Mouse (Mus musculus): ENCODE data around the gene Cpt1c. TPM values are rescaled to one million over a fixed set of nuclear protein-coding genes. Genes with fewer than 3 reads are reported as not detected.

Cpt1c gene
- total and polyA plus RNA-seq, 3 experiments, result 4.5 to 12.7 (median 10.2) TPM

DNA sequence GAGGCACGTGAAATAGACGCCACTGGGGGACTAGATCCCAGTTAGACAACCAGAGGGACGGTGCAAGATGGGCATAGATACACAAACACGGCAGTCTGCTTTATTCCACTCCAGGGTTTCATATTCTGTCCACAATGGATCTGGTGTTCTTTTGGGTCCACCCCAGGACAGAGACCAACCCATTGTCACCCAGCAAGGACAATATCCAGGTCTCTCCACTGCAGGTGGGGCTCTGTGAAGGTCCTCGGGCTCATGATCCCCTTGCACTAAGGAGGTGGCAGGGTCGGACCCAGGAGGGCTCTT is 417 bp upstream of the Cpt1c start:
- H3K4me3 ChIP-seq (replicated peaks in 1 of 3; ENCODE audit: low read depth in 2 of 3, low read length in 2 of 3, poor library complexity in 1 of 3), result no peak overlapping the region
- H3K9ac ChIP-seq (ENCODE audit: insufficient read depth, low read depth), result no peak overlapping the region
- no peak for TF ChIP-seq RAD21 (IDR thresholded peaks at IDR 0.05; ENCODE audit: low read depth, low read length)
- TF ChIP-seq UBTF (IDR thresholded peaks at IDR 0.05; ENCODE audit: low read depth, low read length), result no peak
- no peak for TF ChIP-seq IRF4 (IDR thresholded peaks at IDR 0.05; ENCODE audit: low read depth, low read length)
- no peak for TF ChIP-seq TBP (conservative IDR thresholded peaks at IDR 0.05; ENCODE audit: low read depth, low read length)
- TF ChIP-seq NELFE (IDR thresholded peaks at IDR 0.05; ENCODE audit: low read depth, low read length), result no peak
- no peak for TF ChIP-seq USF2 (conservative IDR thresholded peaks at IDR 0.05; ENCODE audit: low read depth, low read length)
- TF ChIP-seq SIN3A (IDR thresholded peaks at IDR 0.05; ENCODE audit: low read length), result no peak
- no peak for TF ChIP-seq JUN (IDR thresholded peaks at IDR 0.05; ENCODE audit: insufficient read depth, low read depth, low read length)
- no peak for TF ChIP-seq USF1 (IDR thresholded peaks at IDR 0.05; ENCODE audit: low read depth, low read length)
- no peak for TF ChIP-seq MYC (IDR thresholded peaks at IDR 0.05; ENCODE audit: low read depth, low read length)
- no peak for TF ChIP-seq MAFK (IDR thresholded peaks at IDR 0.05; ENCODE audit: insufficient replicate concordance, low read length)
- TF ChIP-seq POLR2AphosphoS2 (IDR thresholded peaks at IDR 0.05; ENCODE audit: low read depth, low read length), result no peak
- no peak for TF ChIP-seq E2F4 (IDR thresholded peaks at IDR 0.05; ENCODE audit: insufficient replicate concordance, low read depth, low read length)
- H3K27ac ChIP-seq (ENCODE audit: insufficient read depth, low read depth), result no peak overlapping the region
- no peaks in the 10 kb centered on the region for H3K9me3 ChIP-seq (replicated peaks; ENCODE audit: low read length)
- H3K36me3 ChIP-seq (replicated peaks in 1 of 2; ENCODE audit: control insufficient read depth in 1 of 2, insufficient read depth in 1 of 2, low read length in 1 of 2), result peaks cover 36 to 60% of the 10 kb centered on the region in 2 experiments
- dilution Hi-C loops (cut with MboI; ENCODE audit: extremely low pct_ligation_motif_present, extremely low pct_unique_long_range_greater_than_20kb, low sequenced_read_pairs) (no loop called here), in situ Hi-C loops (cut with MboI; ENCODE audit: low pct_ligation_motif_present, low pct_unique_long_range_greater_than_20kb, low sequenced_read_pairs) (no loop called here)
- H3K27me3 ChIP-seq (replicated peaks), result no peaks in the 10 kb centered on the region
- no peak overlapping the region for H3K4me2 ChIP-seq (ENCODE audit: insufficient read depth, low read depth, poor library complexity, severe bottlenecking)
- no peaks in the 10 kb centered on the region for H3K79me2 ChIP-seq (replicated peaks; ENCODE audit: control insufficient read depth, extremely low read depth, insufficient read depth, poor library complexity, severe bottlenecking)
- DNase-seq (ENCODE audit: extremely low read depth), result no peak
- H3K4me1 ChIP-seq (ENCODE audit: control insufficient read depth in 1 of 2, insufficient read depth in 2 of 2), result peaks cover 7 to 25% of the 10 kb centered on the region in 2 experiments; a peak in 3 of 4 replicates

DNA sequence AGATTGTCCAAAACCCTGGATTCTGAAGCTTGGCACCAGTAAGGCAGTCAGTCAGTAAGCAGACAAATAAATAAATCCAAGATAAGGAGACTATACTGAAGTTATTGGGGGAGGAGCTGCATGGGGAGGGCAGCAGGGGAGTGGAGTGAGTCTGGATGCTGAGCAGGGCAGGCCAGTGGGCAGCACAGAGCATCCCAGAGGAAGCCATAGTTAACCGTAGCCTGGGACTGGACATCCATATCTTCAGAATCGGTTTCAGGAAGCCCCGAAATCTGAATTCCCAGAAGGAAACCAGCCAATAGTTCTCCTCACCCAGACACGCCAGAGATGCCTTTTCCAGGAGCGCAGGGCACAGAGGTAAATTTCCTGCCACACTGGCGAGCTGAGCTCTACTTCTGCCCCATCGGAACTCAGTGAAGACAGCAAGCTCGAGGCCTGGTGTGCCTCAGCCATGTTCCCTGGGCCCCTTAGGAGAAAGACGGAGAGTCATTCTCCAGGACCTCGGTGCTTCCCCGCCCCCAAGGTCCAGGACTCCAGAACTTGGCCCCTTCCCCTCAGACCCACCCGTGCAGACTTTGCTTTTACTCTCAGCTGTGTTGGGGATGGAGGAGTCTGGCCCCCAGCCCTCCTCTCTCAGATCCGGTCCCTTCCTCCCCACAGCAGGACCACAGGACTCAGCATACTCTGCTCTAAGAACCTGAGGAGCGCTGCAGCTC is 1.1 kb downstream of the Cpt1c start:
- peaks cover 7 to 25% of the 10 kb centered on the region in 2 experiments; a peak in 3 of 4 replicates for H3K4me1 ChIP-seq (ENCODE audit: control insufficient read depth in 1 of 2, insufficient read depth in 2 of 2)
- no peaks in the 10 kb centered on the region for H3K9me3 ChIP-seq (replicated peaks; ENCODE audit: low read length)
- H3K79me2 ChIP-seq (replicated peaks; ENCODE audit: control insufficient read depth, extremely low read depth, insufficient read depth, poor library complexity, severe bottlenecking), result no peaks in the 10 kb centered on the region
- H3K9ac ChIP-seq (ENCODE audit: insufficient read depth, low read depth), result no peak overlapping the region
- no peak for TF ChIP-seq RAD21 (IDR thresholded peaks at IDR 0.05; ENCODE audit: low read depth, low read length)
- no peak for TF ChIP-seq ETS1 (conservative IDR thresholded peaks at IDR 0.05; ENCODE audit: low read depth, low read length)
- TF ChIP-seq MAFK (IDR thresholded peaks at IDR 0.05; ENCODE audit: insufficient replicate concordance, low read length), result no peak
- no peak for TF ChIP-seq CHD1 (IDR thresholded peaks at IDR 0.05; ENCODE audit: low read depth, low read length)
- no peak for TF ChIP-seq KAT2A (IDR thresholded peaks at IDR 0.05; ENCODE audit: insufficient replicate concordance, low read length)
- TF ChIP-seq ZC3H11A (IDR thresholded peaks at IDR 0.05; ENCODE audit: low read depth, low read length), result no peak
- TF ChIP-seq POLR2A (IDR thresholded peaks at IDR 0.05; ENCODE audit: low read depth, low read length), result no peak
- TF ChIP-seq POLR2AphosphoS2 (IDR thresholded peaks at IDR 0.05; ENCODE audit: low read depth, low read length), result no peak; the same call in 1 of the 2 replicates
- TF ChIP-seq TCF12 (IDR thresholded peaks at IDR 0.05; ENCODE audit: low read depth, low read length), result no peak
- TF ChIP-seq NELFE (IDR thresholded peaks at IDR 0.05; ENCODE audit: low read depth, low read length), result no peak
- TF ChIP-seq SIN3A (IDR thresholded peaks at IDR 0.05; ENCODE audit: low read length), result no peak
- TF ChIP-seq ZKSCAN1 (IDR thresholded peaks at IDR 0.05; ENCODE audit: borderline replicate concordance, low read depth, low read length), result no peak
- no peak for TF ChIP-seq UBTF (IDR thresholded peaks at IDR 0.05; ENCODE audit: low read depth, low read length)
- no peak for TF ChIP-seq HCFC1 (IDR thresholded peaks at IDR 0.05; ENCODE audit: low read depth, low read length)
- no peak for DNase-seq (ENCODE audit: extremely low read depth)
- H3K27me3 ChIP-seq (replicated peaks), result no peaks in the 10 kb centered on the region
- peaks cover 21 to 45% of the 10 kb centered on the region in 2 experiments for H3K36me3 ChIP-seq (replicated peaks in 1 of 2; ENCODE audit: control insufficient read depth in 1 of 2, insufficient read depth in 1 of 2, low read length in 1 of 2)
- dilution Hi-C loops (cut with MboI; ENCODE audit: extremely low pct_ligation_motif_present, extremely low pct_unique_long_range_greater_than_20kb, low sequenced_read_pairs) (no loop called here), in situ Hi-C loops (cut with MboI; ENCODE audit: low pct_ligation_motif_present, low pct_unique_long_range_greater_than_20kb, low sequenced_read_pairs) (no loop called here)
- no peak overlapping the region for H3K4me2 ChIP-seq (ENCODE audit: insufficient read depth, low read depth, poor library complexity, severe bottlenecking)
- no peak overlapping the region for H3K27ac ChIP-seq (ENCODE audit: insufficient read depth, low read depth)
- peak overlapping the region; percentile 5 to 55 (median 49) for H3K4me3 ChIP-seq (replicated peaks in 1 of 3; ENCODE audit: low read depth in 2 of 3, low read length in 2 of 3, poor library complexity in 1 of 3)

Measured in CH12.LX (cell line).